Mouse (Mus musculus) cerebellum, adult 9-11 months (tissue): ENCODE measurements around the gene Rfx3.

Experiments used
- DNase-seq: peaks from one replicate; pipeline ENCODE4 v3.0.0; 2022

Rfx3 gene

GRCm38 (mm10) chr19:27904655-27905054, 106.3 kb downstream of the Rfx3 start:
- peak; percentile 60 for DNase-seq

- DNase-seq: no peak
These were observed 106.8 kb downstream of the Rfx3 start for GRCm38 (mm10) chr19:27904209-27904608.

- no peak for DNase-seq
These were observed 108.4 kb downstream of the Rfx3 start for GRCm38 (mm10) chr19:27902601-27903000.

GRCm38 (mm10) chr19:27901693-27902092, 109.3 kb downstream of the Rfx3 start:
- DNase-seq: no peak

DNA sequence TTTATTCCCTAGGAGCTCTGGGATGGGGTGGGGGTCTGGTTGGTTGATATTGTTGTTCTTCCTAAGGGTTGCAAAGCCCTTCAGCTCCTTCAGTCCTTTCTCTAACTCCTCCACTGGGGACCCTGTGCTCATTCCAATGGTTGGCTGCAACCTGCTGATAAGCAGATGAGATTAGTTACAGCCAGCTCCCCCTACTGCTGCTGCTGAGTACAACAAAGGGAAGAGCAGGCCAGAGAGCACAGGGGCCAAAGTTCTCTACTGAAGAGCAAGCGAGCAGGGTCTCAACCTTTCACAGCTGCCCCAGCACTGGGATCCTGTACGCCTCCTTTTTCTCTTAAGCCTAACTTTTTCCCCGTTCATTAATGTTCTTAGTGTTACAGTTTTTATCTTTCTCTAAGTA, 126.4 kb downstream of the Rfx3 start:
- no peak for DNase-seq

DNA sequence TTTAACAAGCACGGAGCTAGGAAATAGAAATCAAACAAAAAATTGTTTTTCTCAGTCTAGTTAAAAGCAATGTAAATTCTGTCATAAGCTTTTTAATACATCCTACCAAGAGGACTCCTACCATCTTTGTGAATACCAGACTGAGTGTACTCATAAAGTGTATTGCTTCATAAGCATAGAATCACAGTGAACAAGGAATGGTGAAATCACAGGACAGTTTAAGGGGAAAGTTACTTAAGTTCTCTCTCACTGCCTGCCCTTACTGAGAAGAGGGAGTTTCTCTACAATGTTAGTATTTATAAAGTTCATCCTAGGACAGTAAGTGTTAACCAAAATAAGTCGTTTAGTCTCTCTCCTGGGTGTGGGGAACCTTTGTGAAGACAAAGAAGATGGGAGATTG, 133.5 kb downstream of the Rfx3 start:
- DNase-seq: no peak

DNA sequence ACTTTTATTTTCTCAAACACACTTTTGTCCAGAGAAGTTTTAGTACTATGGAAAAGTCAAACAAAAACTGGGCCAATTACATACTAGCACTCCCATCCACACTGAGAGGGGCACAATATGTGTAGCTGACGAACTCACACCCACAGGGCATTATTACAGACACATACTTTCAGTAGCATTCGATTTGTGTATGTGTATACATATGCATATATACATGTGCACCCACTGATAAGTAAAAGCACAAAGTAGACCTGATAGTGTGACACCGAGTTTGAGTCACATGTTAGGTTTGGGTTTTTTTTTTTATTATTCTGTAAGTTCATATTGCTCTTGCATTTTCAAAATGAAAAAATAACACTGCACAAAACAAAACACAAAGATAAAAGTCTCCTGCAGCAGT, 140.2 kb downstream of the Rfx3 start:
- DNase-seq: no peak

GRCm38 (mm10) chr19:27859641-27860040, 151.3 kb downstream of the Rfx3 start:
- DNase-seq: no peak

DNA sequence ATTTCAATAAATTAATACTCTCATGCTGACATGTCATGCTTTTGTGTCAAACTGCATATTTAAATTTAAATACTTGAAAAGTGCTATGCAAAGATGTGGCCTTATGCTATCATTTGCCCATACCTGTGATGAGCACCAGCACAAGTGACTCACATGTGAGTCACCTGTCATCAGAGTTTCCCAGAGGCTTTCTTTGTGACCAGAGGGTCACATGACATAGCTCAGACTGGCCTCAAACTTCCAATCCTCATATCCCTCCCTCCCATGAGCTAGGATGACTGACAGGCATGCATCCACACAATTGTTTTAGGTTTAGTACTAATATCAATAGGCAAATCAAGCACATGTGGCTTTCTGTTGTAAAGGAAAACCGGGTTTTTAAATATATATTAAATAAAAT, 162.0 kb downstream of the Rfx3 start:
- DNase-seq: no peak

GRCm38 (mm10) chr19:27847055-27847454, 163.9 kb downstream of the Rfx3 start:
- DNase-seq: no peak

GRCm38 (mm10) chr19:27838635-27839034, 172.3 kb downstream of the Rfx3 start:
- DNase-seq: no peak

DNA sequence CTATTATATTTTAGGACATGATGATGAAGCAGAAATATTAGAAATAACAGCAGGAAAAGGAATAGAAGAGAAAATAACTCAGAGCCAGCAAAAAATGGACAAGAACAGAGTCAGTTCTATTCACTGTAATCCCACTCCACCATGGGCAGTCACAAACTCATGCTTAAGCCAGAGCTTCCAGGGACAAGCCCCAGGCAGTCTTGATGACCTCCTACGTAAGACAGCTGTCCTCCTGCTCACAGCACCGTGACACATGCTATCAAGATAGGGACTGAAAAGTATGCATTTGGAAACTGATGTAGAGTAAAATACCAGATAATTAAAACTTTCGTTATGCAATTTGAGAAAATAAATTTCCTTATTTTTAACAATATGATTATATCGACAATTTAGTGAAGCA, 172.9 kb downstream of the Rfx3 start:
- no peak for DNase-seq

DNA sequence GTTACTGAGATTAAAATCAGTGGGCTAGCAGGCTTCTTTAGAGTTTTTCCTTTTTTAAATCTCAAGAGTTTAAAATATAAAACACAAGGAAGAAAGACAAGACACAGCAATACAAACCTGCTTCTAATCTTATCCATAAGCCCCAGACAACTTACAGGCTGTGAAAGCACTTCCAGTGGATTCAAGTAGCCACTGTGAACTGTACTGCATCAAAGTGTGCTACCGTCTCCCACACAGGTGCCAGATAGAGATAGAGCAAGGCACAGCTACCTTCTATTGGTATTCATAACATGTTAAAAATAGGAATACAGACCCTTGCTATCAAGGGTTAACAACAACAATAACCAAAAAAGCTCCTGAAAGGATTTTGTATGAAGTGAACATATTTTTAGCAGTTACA, 178.5 kb downstream of the Rfx3 start:
- DNase-seq: no peak

DNA sequence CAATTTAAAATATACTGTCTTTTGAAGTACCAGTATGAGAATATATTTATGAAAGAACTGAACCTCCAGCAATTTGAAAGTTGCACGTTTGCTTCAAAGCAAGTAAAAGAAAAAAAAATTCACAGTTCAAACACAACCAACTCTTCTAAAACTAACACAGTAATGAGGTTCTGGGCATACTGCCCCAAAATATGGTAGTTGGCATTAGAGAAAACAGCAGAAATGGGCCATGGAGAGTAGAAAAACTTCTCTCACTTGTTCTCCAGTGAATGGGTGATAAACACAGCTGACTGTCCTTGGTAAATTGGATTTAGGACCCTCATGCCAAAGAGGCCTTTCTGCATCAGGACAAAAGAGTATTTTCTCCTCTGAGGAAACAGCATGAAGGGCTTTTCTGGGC, 182.7 kb downstream of the Rfx3 start:
- no peak for DNase-seq

GRCm38 (mm10) chr19:27817661-27818060, 193.3 kb downstream of the Rfx3 start:
- no peak for DNase-seq

- DNase-seq: peak; percentile 33
These were observed 230.9 kb downstream of the Rfx3 start for GRCm38 (mm10) chr19:27780030-27780429.

DNA sequence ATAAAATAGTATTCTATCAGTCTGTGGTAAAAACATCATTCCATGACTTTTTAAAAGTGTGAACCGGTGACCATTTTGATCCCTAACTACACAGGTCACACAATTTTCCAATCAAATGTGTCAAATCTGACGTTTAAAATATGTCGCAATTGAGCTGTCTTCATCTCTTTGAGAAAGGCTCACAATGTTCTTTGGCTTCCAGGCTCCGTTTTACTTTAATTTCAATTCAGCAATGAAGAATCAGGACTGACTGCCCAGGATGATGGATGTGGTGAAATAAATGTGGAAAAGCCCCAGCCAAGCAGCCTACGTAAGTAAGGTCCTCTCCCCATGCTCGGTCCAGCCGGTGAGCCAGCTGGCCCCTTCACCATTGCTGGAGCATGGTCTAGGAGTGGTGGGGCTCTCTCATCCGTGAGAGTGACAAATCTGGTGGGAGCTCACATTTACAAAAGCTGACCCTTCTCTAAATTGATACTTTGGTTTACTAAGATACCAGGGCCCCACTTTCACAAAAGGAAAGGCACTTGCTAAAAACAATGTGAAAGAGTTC, 240.2 kb downstream of the Rfx3 start:
- DNase-seq: no peak

- DNase-seq: no peak
These were observed 242.5 kb downstream of the Rfx3 start for GRCm38 (mm10) chr19:27768444-27768843.

- DNase-seq: no peak
These were observed 250.7 kb downstream of the Rfx3 start for GRCm38 (mm10) chr19:27760309-27760708.

DNA sequence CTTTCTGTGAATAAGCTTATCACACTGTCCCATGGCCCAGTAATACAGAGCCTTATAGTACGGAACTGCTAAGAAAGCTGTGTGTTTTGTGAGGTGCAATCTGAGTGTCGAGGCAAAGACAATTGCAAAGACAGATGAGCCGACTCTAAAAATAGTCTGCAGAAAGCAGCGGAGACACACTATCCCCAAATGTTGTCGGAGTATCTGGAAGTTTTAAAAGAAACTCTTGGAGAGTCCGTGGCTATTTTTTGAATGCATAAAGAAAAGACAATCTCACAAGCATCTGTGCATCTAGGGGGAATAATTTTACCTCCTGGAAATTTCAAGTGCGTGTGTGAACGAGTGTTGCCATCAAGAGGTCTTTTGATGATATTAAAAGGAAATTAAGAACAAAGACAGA, 251.6 kb downstream of the Rfx3 start:
- DNase-seq: no peak

GRCm38 (mm10) chr19:27747301-27747700, 263.7 kb downstream of the Rfx3 start:
- DNase-seq: no peak

GRCm38 (mm10) chr19:27738908-27739307, 272.1 kb downstream of the Rfx3 start:
- no peak for DNase-seq

- DNase-seq: no peak
These were observed 274.4 kb downstream of the Rfx3 start for GRCm38 (mm10) chr19:27736571-27736970.

DNA sequence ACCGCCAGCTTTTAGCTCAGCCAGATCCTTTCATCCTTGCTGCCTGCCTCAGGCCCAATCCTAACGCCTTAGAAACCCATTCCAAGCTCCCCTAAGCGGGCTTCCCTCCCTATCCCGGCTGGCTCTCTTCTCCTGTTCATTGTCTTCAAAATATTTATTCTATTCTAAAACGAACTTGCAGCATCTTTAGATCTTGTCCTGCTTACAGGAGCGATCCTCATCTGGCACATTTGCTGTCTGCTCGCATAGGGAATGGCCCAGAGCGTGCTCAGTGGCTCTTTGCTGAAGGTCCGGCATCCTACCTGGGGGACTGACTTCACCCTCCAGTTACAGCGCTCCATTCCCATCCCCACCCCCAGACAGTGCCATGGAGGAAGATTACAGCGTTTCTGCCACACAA, 292.0 kb downstream of the Rfx3 start:
- no peak for DNase-seq

- no peak for DNase-seq
These were observed 294.7 kb downstream of the Rfx3 start for GRCm38 (mm10) chr19:27716274-27716673.
